Mouse (Mus musculus) hindbrain, postnatal 0 days (tissue): ENCODE data around the gene Upp2. TPM values are rescaled to one million over a fixed set of nuclear protein-coding genes. Genes with fewer than 3 reads are reported as not detected.

ENCODE experiments used
- ATAC-seq: fragments of 200-750 bp; cut with Nextera tagmentation; 2 replicates; pipeline ENCODE4 v1.8.0; 2017; ENCODE audit warnings: mild to moderate bottlenecking, moderate TSS enrichment, moderate library complexity
- DNase-seq: peaks from one replicate; pipeline ENCODE4 v3.0.0-alpha.2; 2015; ENCODE audit warnings: low spot score
- H3K27ac ChIP-seq: fragments of 300-500 bp; sonication (generic); 2 replicates; pipeline ENCODE4 v1.5.1; 2014; ENCODE audit warnings: mild to moderate bottlenecking
- H3K27me3 ChIP-seq: fragments of 300-500 bp; sonication (generic); 2 replicates; pipeline ENCODE4 v1.6.1; 2014; ENCODE audit warnings: low read length, mixed read lengths; ENCODE audit not compliant: insufficient read depth
- H3K36me3 ChIP-seq: fragments of 300-500 bp; sonication (generic); 2 replicates; pipeline ENCODE4 v1.6.1; 2014; ENCODE audit warnings: low read length, mixed read lengths; ENCODE audit not compliant: insufficient read depth
- H3K4me1 ChIP-seq: fragments of 300-500 bp; sonication (generic); 2 replicates; pipeline ENCODE4 v1.6.1; 2014; ENCODE audit warnings: antibody characterized with exemption, low read length, mixed read lengths; ENCODE audit not compliant: insufficient read depth
- H3K4me2 ChIP-seq: fragments of 300-500 bp; sonication (generic); 2 replicates; pipeline ENCODE4 v1.6.1; 2014; ENCODE audit warnings: low read depth, mild to moderate bottlenecking, low read length, moderate library complexity, mixed read lengths
- H3K4me3 ChIP-seq: fragments of 300-500 bp; sonication (generic); 2 replicates; pipeline ENCODE4 v1.5.1; 2014; ENCODE audit warnings: low read length
- H3K9ac ChIP-seq: fragments of 300-500 bp; sonication (generic); replicated peaks from 2 replicates; pipeline ENCODE4 v1.6.1; 2014; ENCODE audit warnings: mild to moderate bottlenecking, low read length, moderate library complexity, mixed read lengths
- H3K9me3 ChIP-seq: fragments of 300-500 bp; sonication (generic); 2 replicates; pipeline ENCODE4 v1.6.1; 2016; ENCODE audit warnings: low read length, mixed read lengths
- CTCF ChIP-seq: IDR thresholded peaks from 2 replicates; pipeline ENCODE4 v1.5.1; 2016; ENCODE audit warnings: antibody characterized with exemption, control low read depth, low read depth
- WGBS: fragments of 180-500 bp; shearing (Covaris S2); extraction: QIAGEN DNeasy Blood & Tissue Kit; methylation state at CpG from one replicate; pipeline ENCODE4 v1.1.7; 2014; 5-methylcytosine and 5-hydroxymethylcytosine counted together
- polyA plus RNA-seq: library from polyadenylated mRNA; unstranded; fragments of >200 nt; fragmentation: Nextera tagmentation; extraction: Ambion mirVana; gene quantifications from 2 replicates; pipeline ENCODE4 v1.2.1, GENCODE M21; 2015
- total RNA-seq: library from RNA; depleted of rRNA; stranded (reverse); fragments of >200 nt; gene quantifications from 2 replicates; pipeline ENCODE4 v1.2.3, GENCODE M21; 2014

Upp2 gene
- total and polyA plus RNA-seq, 2 experiments from 2014 or later, result 6.8 to 11.8 TPM

GRCm38 (mm10) chr2:58681394-58681793 lies 114.3 kb downstream of the Upp2 start:
- Histone ChIP-seq H3K4me3 (no peak overlapping the region), H3K4me1 (no peaks in the 10 kb centered on the region), H3K9me3 (no peaks in the 10 kb centered on the region), H3K4me2 (no peak overlapping the region), H3K9ac (no peak overlapping the region), H3K27me3 (no peaks in the 10 kb centered on the region), H3K27ac (no peak overlapping the region), H3K36me3 (no peaks in the 10 kb centered on the region)
- ATAC-seq (no peak), DNase-seq (no peak)
- WGBS, result 77% methylated on average over 3 of the region's 3 CpGs
- TF ChIP-seq CTCF, result no peak

GRCm38 (mm10) chr2:58697501-58697900 lies 130.4 kb downstream of the Upp2 start:
- no peak overlapping the region for H3K4me2 ChIP-seq
- H3K27me3 ChIP-seq, result no peaks in the 10 kb centered on the region
- no peak for DNase-seq
- WGBS, result 75% methylated on average over 8 of the region's 8 CpGs
- TF ChIP-seq CTCF, result no peak
- no peak overlapping the region for H3K27ac ChIP-seq
- H3K9me3 ChIP-seq, result no peaks in the 10 kb centered on the region
- ATAC-seq, result no peak
- H3K9ac ChIP-seq, result no peak overlapping the region
- no peaks in the 10 kb centered on the region for H3K4me1 ChIP-seq
- no peak overlapping the region for H3K4me3 ChIP-seq
- H3K36me3 ChIP-seq, result no peaks in the 10 kb centered on the region

GRCm38 (mm10) chr2:58699931-58700330 lies 132.8 kb downstream of the Upp2 start:
- no peaks in the 10 kb centered on the region for H3K4me1 ChIP-seq
- WGBS, result 27% methylated on average over 5 of the region's 5 CpGs

GRCm38 (mm10) chr2:58700354-58700753 lies 133.3 kb downstream of the Upp2 start:
- Histone ChIP-seq H3K9ac (no peak overlapping the region), H3K27me3 (no peaks in the 10 kb centered on the region), H3K36me3 (no peaks in the 10 kb centered on the region), H3K4me1 (no peaks in the 10 kb centered on the region), H3K27ac (no peak overlapping the region), H3K4me3 (no peak overlapping the region), H3K4me2 (no peak overlapping the region), H3K9me3 (no peaks in the 10 kb centered on the region)
- DNase-seq (no peak), ATAC-seq (no peak)
- 69% methylated on average over 7 of the region's 7 CpGs for WGBS
- TF ChIP-seq CTCF, result no peak

More at GRCm38 (mm10) chr2:58699931-58700330, 132.8 kb downstream of the Upp2 start:
- Histone ChIP-seq H3K4me3 (no peak overlapping the region), H3K36me3 (no peaks in the 10 kb centered on the region), H3K4me2 (no peak overlapping the region), H3K9me3 (no peaks in the 10 kb centered on the region), H3K27ac (no peak overlapping the region), H3K27me3 (no peaks in the 10 kb centered on the region), H3K9ac (no peak overlapping the region)
- ATAC-seq (peak; percentile 87), DNase-seq (peak; percentile 86)
- TF ChIP-seq CTCF, result peak; percentile 87

GRCm38 (mm10) chr2:58701627-58702026 lies 134.5 kb downstream of the Upp2 start:
- Histone ChIP-seq H3K4me3 (no peak overlapping the region), H3K4me2 (no peak overlapping the region), H3K27ac (no peak overlapping the region), H3K4me1 (no peaks in the 10 kb centered on the region), H3K9me3 (no peaks in the 10 kb centered on the region), H3K9ac (no peak overlapping the region), H3K27me3 (no peaks in the 10 kb centered on the region), H3K36me3 (no peaks in the 10 kb centered on the region)
- TF ChIP-seq CTCF, result no peak
- DNase-seq (no peak), ATAC-seq (no peak)
- 85% methylated on average over 4 of the region's 4 CpGs for WGBS

- Histone ChIP-seq H3K4me2 (no peak overlapping the region), H3K27ac (no peak overlapping the region), H3K27me3 (no peaks in the 10 kb centered on the region), H3K4me3 (no peak overlapping the region), H3K36me3 (no peaks in the 10 kb centered on the region), H3K9me3 (no peaks in the 10 kb centered on the region), H3K4me1 (no peaks in the 10 kb centered on the region), H3K9ac (no peak overlapping the region)
- WGBS, result 81% methylated on average over 6 of the region's 6 CpGs
- no peak for TF ChIP-seq CTCF
- no peak for DNase-seq
- ATAC-seq, result no peak
Measured at GRCm38 (mm10) chr2:58703226-58703625, 136.1 kb downstream of the Upp2 start.

- WGBS, result 86% methylated on average over 6 of the region's 6 CpGs
- no peak for DNase-seq
- no peak for ATAC-seq
- no peak for TF ChIP-seq CTCF
- no peak overlapping the region for H3K4me3 ChIP-seq
- no peaks in the 10 kb centered on the region for H3K4me1 ChIP-seq
- no peak overlapping the region for H3K9ac ChIP-seq
- no peaks in the 10 kb centered on the region for H3K9me3 ChIP-seq
- no peaks in the 10 kb centered on the region for H3K27me3 ChIP-seq
- no peak overlapping the region for H3K27ac ChIP-seq
- no peaks in the 10 kb centered on the region for H3K36me3 ChIP-seq
- no peak overlapping the region for H3K4me2 ChIP-seq
Measured at GRCm38 (mm10) chr2:58703646-58704045, 136.5 kb downstream of the Upp2 start.
